Mouse (Mus musculus): ENCODE measurements at regions not wholly inside any gene's neighbourhood (a gene's known extent, or its start where the extent isn't known, plus 50 kb on each side); places are given as distances from the start of the nearest gene placed in this dataset.
"Not testable (repeated sequence)": the region's sequence is repeated elsewhere in the genome, so short reads cannot be mapped to it uniquely, and the experiment has no call there.

DNA sequence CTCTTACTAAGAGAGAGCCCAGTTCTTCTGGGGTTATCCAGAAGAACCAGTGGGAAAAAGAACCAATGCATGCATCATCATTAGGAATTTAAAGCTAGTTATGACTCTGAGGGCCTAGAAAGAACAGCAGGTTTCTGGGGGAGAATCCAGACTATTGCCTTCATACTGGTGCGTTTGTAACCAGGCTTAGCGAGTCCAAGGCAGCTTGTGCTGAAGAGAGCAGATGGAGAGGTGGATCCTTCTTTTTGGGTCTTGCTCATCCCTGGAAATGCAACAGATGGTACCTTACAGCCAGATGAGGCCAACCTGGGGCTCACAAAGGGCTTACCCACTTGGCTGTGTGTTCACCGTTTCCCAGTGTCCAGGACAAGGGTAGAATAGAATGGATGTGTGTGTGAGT is 130.1 kb downstream of the Spata19 start:
- H3K4me1 ChIP-seq (ENCODE audit: control insufficient read depth, insufficient read depth, low read length) = no peaks in the 10 kb centered on the region
- H3K27ac ChIP-seq (ENCODE audit: low read depth, low read length) = no peak overlapping the region
- no peak overlapping the region for H3K4me2 ChIP-seq (ENCODE audit: low read depth)
- H3K4me3 ChIP-seq (ENCODE audit: low read depth, low read length) = no peak overlapping the region
- no peaks in the 10 kb centered on the region for H3K36me3 ChIP-seq (ENCODE audit: control insufficient read depth, insufficient read depth, low read length)
- ATAC-seq (ENCODE audit: insufficient read depth, low FRiP score, low TSS enrichment) (no peak), DNase-seq (ENCODE audit: low spot score) (no peak)
- 84% methylated on average over 3 of the region's 3 CpGs for WGBS
- H3K27me3 ChIP-seq (ENCODE audit: control insufficient read depth, insufficient read depth, low read length) = no peaks in the 10 kb centered on the region
- H3K9me3 ChIP-seq (ENCODE audit: control insufficient read depth, low read length) = no peaks in the 10 kb centered on the region
- no peak overlapping the region for H3K9ac ChIP-seq (ENCODE audit: low read length)

DNA sequence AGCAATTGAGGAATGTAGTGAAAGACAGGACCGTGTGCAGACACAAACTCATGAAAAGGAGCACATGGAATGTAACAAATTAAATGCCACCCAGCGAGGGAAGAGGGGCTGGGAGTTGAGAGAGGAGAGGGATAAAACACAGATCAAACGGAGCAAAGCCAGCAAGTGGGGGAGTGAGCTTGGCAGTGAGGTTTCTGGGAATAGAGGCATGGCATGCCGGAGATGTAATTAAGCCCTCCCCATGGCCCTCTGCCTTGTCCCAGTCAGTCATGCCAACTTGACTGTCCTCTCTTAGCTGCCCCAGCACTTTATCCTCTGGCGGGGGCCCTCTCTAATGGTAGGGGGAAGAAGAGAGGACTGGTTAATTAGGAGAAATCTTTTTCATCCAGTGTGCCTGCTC is 141.9 kb downstream of the Spata19 start:
- 54% methylated on average over 5 of the region's 5 CpGs for WGBS
- Histone ChIP-seq H3K9ac (ENCODE audit: low read length) (no peak overlapping the region), H3K4me2 (ENCODE audit: low read depth) (no peak overlapping the region), H3K9me3 (ENCODE audit: control insufficient read depth, low read length) (no peaks in the 10 kb centered on the region), H3K4me1 (ENCODE audit: control insufficient read depth, insufficient read depth, low read length) (no peaks in the 10 kb centered on the region), H3K36me3 (ENCODE audit: control insufficient read depth, insufficient read depth, low read length) (no peaks in the 10 kb centered on the region), H3K27ac (ENCODE audit: low read depth, low read length) (no peak overlapping the region), H3K4me3 (ENCODE audit: low read depth, low read length) (no peak overlapping the region), H3K27me3 (ENCODE audit: control insufficient read depth, insufficient read depth, low read length) (no peaks in the 10 kb centered on the region)
- no peak for ATAC-seq (ENCODE audit: insufficient read depth, low FRiP score, low TSS enrichment)
- no peak for DNase-seq (ENCODE audit: low spot score)

DNA sequence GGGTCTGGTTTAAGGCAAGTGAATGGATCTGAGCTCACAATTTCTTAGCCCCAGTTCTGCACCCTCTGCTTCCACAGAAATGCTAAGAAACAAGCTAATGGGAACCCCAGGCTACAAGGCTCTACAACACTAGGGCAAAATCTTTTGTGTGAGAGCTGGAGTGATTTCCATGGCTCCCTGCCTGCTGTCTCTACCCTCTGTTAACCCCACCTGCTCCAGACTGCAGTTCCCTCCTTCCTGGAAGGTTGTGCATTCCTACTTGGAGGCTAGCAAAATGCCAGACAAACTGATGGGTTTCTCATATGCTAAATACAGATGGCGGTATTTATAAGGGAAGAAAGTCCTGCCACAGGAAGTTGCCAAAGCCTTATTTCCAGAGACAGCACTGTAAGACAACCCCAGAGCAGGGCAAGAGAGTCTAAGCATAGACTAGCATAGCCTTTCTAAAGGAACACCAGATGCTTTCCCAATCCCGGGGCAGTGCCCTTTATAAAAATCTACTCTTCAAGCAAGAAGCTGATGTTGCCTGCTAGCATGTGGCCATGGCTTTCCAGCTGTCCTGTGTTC is 145.1 kb downstream of the Spata19 start:
- no peak overlapping the region for H3K4me3 ChIP-seq (ENCODE audit: low read depth, low read length)
- H3K4me1 ChIP-seq (ENCODE audit: control insufficient read depth, insufficient read depth, low read length) = no peaks in the 10 kb centered on the region
- DNase-seq (ENCODE audit: low spot score) = no peak
- H3K36me3 ChIP-seq (ENCODE audit: control insufficient read depth, insufficient read depth, low read length) = no peaks in the 10 kb centered on the region
- H3K4me2 ChIP-seq (ENCODE audit: low read depth) = no peak overlapping the region
- H3K27ac ChIP-seq (ENCODE audit: low read depth, low read length) = no peak overlapping the region
- 77% methylated on average over 2 of the region's 2 CpGs for WGBS
- ATAC-seq (ENCODE audit: insufficient read depth, low FRiP score, low TSS enrichment) = no peak
- H3K9me3 ChIP-seq (ENCODE audit: control insufficient read depth, low read length) = no peaks in the 10 kb centered on the region
- no peak overlapping the region for H3K9ac ChIP-seq (ENCODE audit: low read length)
- no peaks in the 10 kb centered on the region for H3K27me3 ChIP-seq (ENCODE audit: control insufficient read depth, insufficient read depth, low read length)

DNA sequence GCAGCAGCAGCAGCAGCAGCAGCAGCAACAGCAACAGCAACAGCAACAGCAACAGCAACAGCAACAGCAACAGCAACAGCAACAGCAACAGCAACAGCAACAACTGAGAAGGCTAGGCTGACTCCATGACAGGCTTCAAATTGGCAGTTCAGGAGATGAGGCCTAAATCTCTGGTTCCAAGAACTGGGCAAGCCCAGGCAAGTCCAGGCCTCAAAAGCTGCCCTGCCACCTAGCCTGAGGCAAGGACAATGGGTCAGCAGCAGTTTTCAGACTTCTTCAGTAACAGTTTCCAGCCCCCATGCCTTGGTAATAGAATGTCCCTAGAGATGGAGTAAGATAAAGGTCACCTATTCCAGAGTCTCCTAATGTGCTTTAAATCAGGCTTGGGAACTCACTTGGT is 158.1 kb downstream of the Spata19 start:
- not testable (repeated sequence) for H3K27ac ChIP-seq (ENCODE audit: low read depth, low read length); H3K27me3 ChIP-seq (ENCODE audit: control insufficient read depth, insufficient read depth, low read length); H3K4me3 ChIP-seq (ENCODE audit: low read depth, low read length); H3K4me2 ChIP-seq (ENCODE audit: low read depth); H3K9me3 ChIP-seq (ENCODE audit: control insufficient read depth, low read length); DNase-seq (ENCODE audit: low spot score); H3K36me3 ChIP-seq (ENCODE audit: control insufficient read depth, insufficient read depth, low read length); H3K4me1 ChIP-seq (ENCODE audit: control insufficient read depth, insufficient read depth, low read length); ATAC-seq (ENCODE audit: insufficient read depth, low FRiP score, low TSS enrichment); H3K9ac ChIP-seq (ENCODE audit: low read length)

DNA sequence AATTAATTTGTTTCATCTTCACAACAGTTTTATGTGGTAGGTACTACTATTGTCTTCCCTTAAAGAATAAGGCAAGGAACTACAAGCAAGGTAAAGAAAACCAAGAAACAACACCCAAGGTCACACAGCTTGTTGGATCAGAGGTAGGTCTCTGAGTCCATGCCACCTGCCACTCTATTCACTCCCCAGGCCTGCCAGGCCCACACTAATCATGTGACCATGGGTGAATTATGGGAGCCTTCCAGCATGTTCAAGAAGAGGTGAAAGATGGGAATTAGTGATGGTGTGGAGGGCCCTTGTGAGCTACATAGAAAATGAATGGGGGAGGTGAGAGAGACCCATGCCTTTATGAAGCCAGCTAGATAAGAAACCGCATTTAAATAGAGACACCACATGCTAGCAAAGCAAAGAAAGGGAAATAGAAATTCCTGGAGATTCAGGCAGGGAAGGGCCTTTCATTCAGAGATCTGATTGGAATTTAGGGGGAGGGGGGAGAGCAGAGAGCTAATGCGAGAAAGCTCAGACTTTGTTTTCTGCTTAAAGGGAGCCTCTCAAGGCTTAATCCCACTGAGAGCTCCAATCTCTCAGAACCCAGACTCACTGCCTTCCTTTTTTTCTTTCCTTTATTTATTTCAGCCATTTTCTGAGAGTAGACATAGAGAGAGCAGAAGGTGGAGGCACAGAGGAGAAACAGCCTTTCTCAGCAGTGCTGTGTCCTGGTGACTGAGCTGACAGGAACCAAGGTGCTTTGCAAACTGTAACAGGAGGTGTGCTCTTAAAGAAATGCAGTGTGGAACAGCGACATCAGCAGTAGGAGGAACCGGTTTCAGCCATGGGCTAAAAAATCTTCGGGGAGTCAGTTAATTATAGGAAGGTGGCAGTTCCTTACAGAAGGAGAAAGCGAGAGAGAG is 160.0 kb downstream of the Spata19 start:
- Histone ChIP-seq H3K4me3 (ENCODE audit: low read depth, low read length) (no peak overlapping the region), H3K27ac (ENCODE audit: low read depth, low read length) (no peak overlapping the region), H3K9ac (ENCODE audit: low read length) (no peak overlapping the region), H3K4me1 (ENCODE audit: control insufficient read depth, insufficient read depth, low read length) (0 out of 2 replicates have a peak, but pooled peaks cover 2% of the 10 kb centered on the region), H3K4me2 (ENCODE audit: low read depth) (no peak overlapping the region), H3K9me3 (ENCODE audit: control insufficient read depth, low read length) (no peaks in the 10 kb centered on the region), H3K36me3 (ENCODE audit: control insufficient read depth, insufficient read depth, low read length) (no peaks in the 10 kb centered on the region), H3K27me3 (ENCODE audit: control insufficient read depth, insufficient read depth, low read length) (no peaks in the 10 kb centered on the region)
- 43% methylated on average over 6 of the region's 6 CpGs for WGBS
- DNase-seq (ENCODE audit: low spot score) (no peak), ATAC-seq (ENCODE audit: insufficient read depth, low FRiP score, low TSS enrichment) (no peak)

DNA sequence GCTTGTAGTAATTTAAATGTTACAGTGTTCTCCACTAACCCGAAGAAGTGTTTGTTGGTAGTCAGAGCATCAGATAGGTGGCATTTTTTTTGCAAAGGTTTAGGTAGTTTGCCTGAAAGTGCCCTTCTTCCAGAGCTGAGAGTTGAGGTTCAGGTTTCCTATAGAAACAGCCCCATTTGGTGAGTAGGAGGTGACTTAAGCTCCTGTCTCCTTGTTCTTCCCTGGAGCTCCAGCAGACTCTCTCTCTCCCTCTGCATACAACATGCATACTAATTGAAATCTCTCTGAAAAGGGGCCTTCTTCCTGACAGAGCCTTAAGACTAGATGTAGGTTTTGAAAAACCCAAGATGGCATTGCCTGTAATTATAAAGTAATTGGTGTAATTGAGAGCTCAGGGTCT is 161.3 kb downstream of the Spata19 start:
- ATAC-seq (ENCODE audit: insufficient read depth, low FRiP score, low TSS enrichment) = no peak
- Histone ChIP-seq H3K27me3 (ENCODE audit: control insufficient read depth, insufficient read depth, low read length) (no peaks in the 10 kb centered on the region), H3K27ac (ENCODE audit: low read depth, low read length) (no peak overlapping the region), H3K9ac (ENCODE audit: low read length) (no peak overlapping the region), H3K36me3 (ENCODE audit: control insufficient read depth, insufficient read depth, low read length) (no peaks in the 10 kb centered on the region), H3K4me2 (ENCODE audit: low read depth) (no peak overlapping the region), H3K9me3 (ENCODE audit: control insufficient read depth, low read length) (no peaks in the 10 kb centered on the region), H3K4me3 (ENCODE audit: low read depth, low read length) (no peak overlapping the region), H3K4me1 (ENCODE audit: control insufficient read depth, insufficient read depth, low read length) (0 out of 2 replicates have a peak, but pooled peaks cover 2% of the 10 kb centered on the region)
- WGBS = 65% methylated on average over 1 of the region's 1 CpGs
- no peak for DNase-seq (ENCODE audit: low spot score)

DNA sequence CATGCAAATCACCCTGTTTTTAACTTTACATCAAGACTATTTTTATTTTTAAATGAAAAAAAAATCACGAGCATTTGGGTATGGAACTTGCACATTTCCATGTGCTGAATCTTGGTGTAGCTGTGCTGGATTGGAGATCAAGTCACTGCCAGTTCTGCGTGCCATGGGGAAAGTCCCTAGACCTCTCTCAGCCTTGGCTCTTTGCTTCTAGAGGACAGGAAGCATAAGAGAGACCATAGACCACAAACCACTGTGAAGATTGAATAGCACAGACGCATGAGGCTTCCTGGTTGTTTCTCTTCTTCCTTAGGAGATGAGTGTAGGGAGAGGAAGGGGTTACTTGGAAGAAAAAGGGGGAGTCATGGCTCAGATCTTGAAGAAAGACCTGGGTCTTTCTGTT is 161.7 kb downstream of the Spata19 start:
- no peaks in the 10 kb centered on the region for H3K9me3 ChIP-seq (ENCODE audit: control insufficient read depth, low read length)
- no peaks in the 10 kb centered on the region for H3K36me3 ChIP-seq (ENCODE audit: control insufficient read depth, insufficient read depth, low read length)
- H3K4me2 ChIP-seq (ENCODE audit: low read depth) = no peak overlapping the region
- no peak overlapping the region for H3K27ac ChIP-seq (ENCODE audit: low read depth, low read length)
- no peak overlapping the region for H3K9ac ChIP-seq (ENCODE audit: low read length)
- H3K27me3 ChIP-seq (ENCODE audit: control insufficient read depth, insufficient read depth, low read length) = no peaks in the 10 kb centered on the region
- 0 out of 2 replicates have a peak, but pooled peaks cover 2% of the 10 kb centered on the region for H3K4me1 ChIP-seq (ENCODE audit: control insufficient read depth, insufficient read depth, low read length)
- no peak overlapping the region for H3K4me3 ChIP-seq (ENCODE audit: low read depth, low read length)
- ATAC-seq (ENCODE audit: insufficient read depth, low FRiP score, low TSS enrichment) (no peak), DNase-seq (ENCODE audit: low spot score) (no peak)
- WGBS = 87% methylated on average over 3 of the region's 3 CpGs

DNA sequence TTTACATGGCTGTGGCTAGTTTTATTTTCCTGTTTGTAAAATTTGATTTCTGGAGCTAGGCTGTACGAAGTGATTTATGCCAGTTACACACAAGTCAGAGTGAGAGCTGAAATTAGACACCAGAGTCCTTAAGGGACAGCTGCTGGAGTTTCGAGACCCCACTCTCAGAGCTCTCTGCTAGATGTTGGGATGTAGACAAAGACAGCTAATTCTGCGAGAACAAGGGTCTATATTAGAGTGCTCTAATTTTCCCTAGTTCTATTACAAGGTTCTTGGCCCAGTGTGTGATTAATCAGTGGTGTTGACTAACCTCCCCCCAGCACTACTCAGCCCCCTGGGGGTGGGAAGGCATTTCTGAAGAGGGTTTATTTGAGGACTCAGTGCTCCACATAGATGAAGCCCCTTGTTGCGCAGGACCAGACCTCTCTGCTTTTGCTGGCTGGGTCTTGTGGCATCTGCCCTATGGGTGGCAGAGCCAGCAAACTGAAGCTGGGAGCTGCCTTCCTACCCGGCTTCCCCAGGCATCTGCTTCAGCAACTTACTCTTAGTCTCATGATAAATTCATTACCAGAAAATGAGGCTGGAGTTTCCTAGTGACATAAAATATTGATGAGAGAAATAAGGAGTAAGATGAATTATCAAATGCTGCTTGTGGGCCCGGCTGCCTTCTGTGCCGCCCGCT is 171.9 kb downstream of the Spata19 start:
- H3K36me3 ChIP-seq (ENCODE audit: control insufficient read depth, insufficient read depth, low read length) = no peaks in the 10 kb centered on the region
- no peaks in the 10 kb centered on the region for H3K27me3 ChIP-seq (ENCODE audit: control insufficient read depth, insufficient read depth, low read length)
- no peak overlapping the region for H3K4me3 ChIP-seq (ENCODE audit: low read depth, low read length)
- ATAC-seq (ENCODE audit: insufficient read depth, low FRiP score, low TSS enrichment) (no peak), DNase-seq (ENCODE audit: low spot score) (no peak)
- no peak overlapping the region for H3K9ac ChIP-seq (ENCODE audit: low read length)
- H3K4me2 ChIP-seq (ENCODE audit: low read depth) = no peak overlapping the region
- WGBS = 74% methylated on average over 8 of the region's 8 CpGs
- H3K27ac ChIP-seq (ENCODE audit: low read depth, low read length) = no peak overlapping the region
- no peaks in the 10 kb centered on the region for H3K4me1 ChIP-seq (ENCODE audit: control insufficient read depth, insufficient read depth, low read length)
- H3K9me3 ChIP-seq (ENCODE audit: control insufficient read depth, low read length) = no peaks in the 10 kb centered on the region

DNA sequence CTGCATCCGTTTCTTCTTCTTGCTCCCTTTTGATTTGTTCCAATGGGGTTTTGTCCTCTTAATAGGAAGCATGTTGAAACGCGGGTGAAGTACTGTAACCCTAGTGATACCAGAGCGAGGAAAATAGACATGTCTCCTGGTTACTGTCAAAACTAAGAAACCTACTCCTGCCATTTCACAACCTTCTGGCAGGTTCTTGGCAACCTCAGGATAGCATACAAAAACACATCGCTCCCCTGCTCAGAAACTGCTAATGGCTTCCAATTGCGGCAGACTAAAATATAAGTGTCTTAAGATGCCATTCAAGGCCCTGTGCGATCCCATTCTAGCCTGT is 172.4 kb downstream of the Spata19 start:
- 80% methylated on average over 7 of the region's 7 CpGs for WGBS
- no peak overlapping the region for H3K4me2 ChIP-seq (ENCODE audit: low read depth)
- no peaks in the 10 kb centered on the region for H3K9me3 ChIP-seq (ENCODE audit: control insufficient read depth, low read length)
- H3K27me3 ChIP-seq (ENCODE audit: control insufficient read depth, insufficient read depth, low read length) = no peaks in the 10 kb centered on the region
- DNase-seq (ENCODE audit: low spot score) (no peak), ATAC-seq (ENCODE audit: insufficient read depth, low FRiP score, low TSS enrichment) (no peak)
- no peak overlapping the region for H3K4me3 ChIP-seq (ENCODE audit: low read depth, low read length)
- no peaks in the 10 kb centered on the region for H3K4me1 ChIP-seq (ENCODE audit: control insufficient read depth, insufficient read depth, low read length)
- no peak overlapping the region for H3K27ac ChIP-seq (ENCODE audit: low read depth, low read length)
- no peak overlapping the region for H3K9ac ChIP-seq (ENCODE audit: low read length)
- no peaks in the 10 kb centered on the region for H3K36me3 ChIP-seq (ENCODE audit: control insufficient read depth, insufficient read depth, low read length)

Data from neural tube, embryonic 11.5 days (tissue).